Mouse (Mus musculus): ENCODE data around the gene Osbpl3. TPM values are rescaled to one million over a fixed set of nuclear protein-coding genes. Genes with fewer than 3 reads are reported as not detected.

The Osbpl3 gene
- polyA plus RNA-seq, 1 experiment from 2014 or later, result 14.5 TPM

- H3K36me3 ChIP-seq, result no peaks in the 10 kb centered on the region
- H3K27me3 ChIP-seq, result no peaks in the 10 kb centered on the region
- no peak overlapping the region for H3K4me2 ChIP-seq (replicated peaks)
- H3K9me3 ChIP-seq (replicated peaks), result no peaks in the 10 kb centered on the region
- H3K27ac ChIP-seq (replicated peaks), result no peak overlapping the region
- H3K4me1 ChIP-seq, result 0 out of 2 replicates have a peak, but pooled peaks cover under 1% of the 10 kb centered on the region
- no peak overlapping the region for H3K9ac ChIP-seq
- no peak for ATAC-seq (ENCODE audit: insufficient number of reproducible peaks, low FRiP score, low TSS enrichment, low read depth)
- H3K4me3 ChIP-seq (replicated peaks), result no peak overlapping the region
- WGBS, result 64% methylated on average over 6 of the region's 6 CpGs
Observed at GRCm38 (mm10) chr6:50352812-50353211, 103.2 kb downstream of the Osbpl3 start.

- H3K27me3 ChIP-seq, result no peaks in the 10 kb centered on the region
- no peak overlapping the region for H3K9ac ChIP-seq
- 86% methylated on average over 3 of the region's 3 CpGs for WGBS
- H3K27ac ChIP-seq (replicated peaks), result no peak overlapping the region
- no peak for ATAC-seq (ENCODE audit: insufficient number of reproducible peaks, low FRiP score, low TSS enrichment, low read depth)
- H3K36me3 ChIP-seq, result 0 out of 2 replicates have a peak, but pooled peaks cover 3% of the 10 kb centered on the region
- H3K4me3 ChIP-seq (replicated peaks), result no peak overlapping the region
- H3K4me2 ChIP-seq (replicated peaks), result no peak overlapping the region
- H3K4me1 ChIP-seq, result no peaks in the 10 kb centered on the region
- no peaks in the 10 kb centered on the region for H3K9me3 ChIP-seq (replicated peaks)
Observed at GRCm38 (mm10) chr6:50350911-50351310, 105.1 kb downstream of the Osbpl3 start.

- Histone ChIP-seq H3K4me3 (replicated peaks) (no peak overlapping the region), H3K9me3 (replicated peaks) (no peaks in the 10 kb centered on the region), H3K36me3 (0 out of 2 replicates have a peak, but pooled peaks cover 5% of the 10 kb centered on the region), H3K27me3 (no peaks in the 10 kb centered on the region), H3K4me2 (replicated peaks) (no peak overlapping the region), H3K9ac (no peak overlapping the region), H3K4me1 (no peaks in the 10 kb centered on the region), H3K27ac (replicated peaks) (no peak overlapping the region)
- ATAC-seq (ENCODE audit: insufficient number of reproducible peaks, low FRiP score, low TSS enrichment, low read depth), result no peak
- WGBS, result 82% methylated on average over 1 of the region's 1 CpGs
Observed at GRCm38 (mm10) chr6:50348619-50349018, 107.4 kb downstream of the Osbpl3 start.

GRCm38 (mm10) chr6:50346204-50346603, 109.8 kb downstream of the Osbpl3 start:
- Histone ChIP-seq H3K4me3 (replicated peaks) (no peak overlapping the region), H3K4me1 (no peaks in the 10 kb centered on the region), H3K27me3 (no peaks in the 10 kb centered on the region), H3K4me2 (replicated peaks) (no peak overlapping the region), H3K27ac (replicated peaks) (no peak overlapping the region), H3K36me3 (0 out of 2 replicates have a peak, but pooled peaks cover 5% of the 10 kb centered on the region), H3K9ac (no peak overlapping the region), H3K9me3 (replicated peaks) (no peaks in the 10 kb centered on the region)
- WGBS, result 90% methylated on average over 7 of the region's 7 CpGs
- ATAC-seq (ENCODE audit: insufficient number of reproducible peaks, low FRiP score, low TSS enrichment, low read depth), result no peak

- Histone ChIP-seq H3K27me3 (no peaks in the 10 kb centered on the region), H3K4me1 (no peaks in the 10 kb centered on the region), H3K4me3 (replicated peaks) (no peak overlapping the region), H3K4me2 (replicated peaks) (no peak overlapping the region), H3K36me3 (no peaks in the 10 kb centered on the region), H3K9me3 (replicated peaks) (no peaks in the 10 kb centered on the region), H3K9ac (no peak overlapping the region), H3K27ac (replicated peaks) (no peak overlapping the region)
- WGBS, result 73% methylated on average over 5 of the region's 5 CpGs
- no peak for ATAC-seq (ENCODE audit: insufficient number of reproducible peaks, low FRiP score, low TSS enrichment, low read depth)
Observed at GRCm38 (mm10) chr6:50340226-50340906, 115.6 kb downstream of the Osbpl3 start.

- no peak overlapping the region for H3K9ac ChIP-seq
- no peaks in the 10 kb centered on the region for H3K9me3 ChIP-seq (replicated peaks)
- H3K4me2 ChIP-seq (replicated peaks), result no peak overlapping the region
- ATAC-seq (ENCODE audit: insufficient number of reproducible peaks, low FRiP score, low TSS enrichment, low read depth), result no peak
- 79% methylated on average over 6 of the region's 6 CpGs for whole genome bisulfite sequencing
- H3K27ac ChIP-seq (replicated peaks), result no peak overlapping the region
- H3K36me3 ChIP-seq, result no peaks in the 10 kb centered on the region; the same call in 1 of the 2 replicates
- no peaks in the 10 kb centered on the region for H3K4me1 ChIP-seq
- no peaks in the 10 kb centered on the region for H3K27me3 ChIP-seq
- H3K4me3 ChIP-seq (replicated peaks), result no peak overlapping the region
Observed at GRCm38 (mm10) chr6:50337431-50337830, 118.6 kb downstream of the Osbpl3 start.

- ATAC-seq (ENCODE audit: insufficient number of reproducible peaks, low FRiP score, low TSS enrichment, low read depth), result no peak
- Histone ChIP-seq H3K4me3 (replicated peaks) (no peak overlapping the region), H3K4me2 (replicated peaks) (no peak overlapping the region), H3K27me3 (no peaks in the 10 kb centered on the region), H3K36me3 (no peaks in the 10 kb centered on the region; the same call in 1 of the 2 replicates), H3K9me3 (replicated peaks) (no peaks in the 10 kb centered on the region), H3K4me1 (no peaks in the 10 kb centered on the region), H3K9ac (no peak overlapping the region), H3K27ac (replicated peaks) (no peak overlapping the region)
- 82% methylated on average over 2 of the region's 2 CpGs for WGBS
Observed at GRCm38 (mm10) chr6:50336376-50336775, 119.6 kb downstream of the Osbpl3 start.

- no peak overlapping the region for H3K4me3 ChIP-seq (replicated peaks)
- no peaks in the 10 kb centered on the region for H3K4me1 ChIP-seq
- no peak for ATAC-seq (ENCODE audit: insufficient number of reproducible peaks, low FRiP score, low TSS enrichment, low read depth)
- no peak overlapping the region for H3K27ac ChIP-seq (replicated peaks)
- WGBS, result 92% methylated on average over 15 of the region's 15 CpGs
- H3K9me3 ChIP-seq (replicated peaks), result no peaks in the 10 kb centered on the region
- H3K36me3 ChIP-seq, result no peaks in the 10 kb centered on the region; the same call in 1 of the 2 replicates
- no peak overlapping the region for H3K4me2 ChIP-seq (replicated peaks)
- no peaks in the 10 kb centered on the region for H3K27me3 ChIP-seq
- no peak overlapping the region for H3K9ac ChIP-seq
Observed at GRCm38 (mm10) chr6:50334846-50335821, 120.9 kb downstream of the Osbpl3 start.

- Histone ChIP-seq H3K27me3 (no peaks in the 10 kb centered on the region), H3K4me1 (peaks cover 9% of the 10 kb centered on the region; the same call in 1 of the 2 replicates), H3K36me3 (no peaks in the 10 kb centered on the region; the same call in 1 of the 2 replicates), H3K9me3 (replicated peaks) (no peaks in the 10 kb centered on the region), H3K9ac (no peak overlapping the region), H3K4me3 (replicated peaks) (no peak overlapping the region), H3K4me2 (replicated peaks) (no peak overlapping the region), H3K27ac (replicated peaks) (no peak overlapping the region)
- WGBS, result 81% methylated on average over 6 of the region's 6 CpGs
- no peak for ATAC-seq (ENCODE audit: insufficient number of reproducible peaks, low FRiP score, low TSS enrichment, low read depth)
Observed at GRCm38 (mm10) chr6:50333346-50333745, 122.7 kb downstream of the Osbpl3 start.

- no peaks in the 10 kb centered on the region for H3K9me3 ChIP-seq (replicated peaks)
- H3K4me2 ChIP-seq (replicated peaks), result no peak overlapping the region
- H3K27me3 ChIP-seq, result no peaks in the 10 kb centered on the region
- H3K9ac ChIP-seq, result no peak overlapping the region
- no peaks in the 10 kb centered on the region; the same call in 1 of the 2 replicates for H3K36me3 ChIP-seq
- 97% methylated on average over 2 of the region's 2 CpGs for whole genome bisulfite sequencing
- no peak for ATAC-seq (ENCODE audit: insufficient number of reproducible peaks, low FRiP score, low TSS enrichment, low read depth)
- H3K4me1 ChIP-seq, result peaks cover 9% of the 10 kb centered on the region; the same call in 1 of the 2 replicates
- H3K27ac ChIP-seq (replicated peaks), result no peak overlapping the region
- no peak overlapping the region for H3K4me3 ChIP-seq (replicated peaks)
Observed at GRCm38 (mm10) chr6:50331477-50331876, 124.5 kb downstream of the Osbpl3 start.

- Histone ChIP-seq H3K27me3 (no peaks in the 10 kb centered on the region), H3K36me3 (no peaks in the 10 kb centered on the region; the same call in 1 of the 2 replicates), H3K4me2 (replicated peaks) (no peak overlapping the region), H3K9ac (no peak overlapping the region), H3K4me3 (replicated peaks) (no peak overlapping the region), H3K9me3 (replicated peaks) (no peaks in the 10 kb centered on the region), H3K4me1 (peaks cover 9% of the 10 kb centered on the region; the same call in 1 of the 2 replicates), H3K27ac (replicated peaks) (no peak overlapping the region)
- ATAC-seq (ENCODE audit: insufficient number of reproducible peaks, low FRiP score, low TSS enrichment, low read depth), result no peak
- WGBS, result 74% methylated on average over 8 of the region's 8 CpGs
Observed at GRCm38 (mm10) chr6:50329380-50329779, 126.6 kb downstream of the Osbpl3 start.
